Mouse (Mus musculus) spleen, adult 10 weeks (tissue): Measurements from ENCODE around the gene Lrrc9. TPM values are rescaled to one million over a fixed set of nuclear protein-coding genes. Genes with fewer than 3 reads are reported as not detected.

Experiments
- polyA plus RNA-seq: library from polyadenylated mRNA; stranded (reverse); fragments of 350-450 nt; fragmentation: Illumina TruSeq; extraction: RNeasy Lipid Tissue Mini Kit (QIAGEN cat#74804); gene quantifications from one replicate; pipeline ENCODE4 v1.2.3, GENCODE M21; 2015; ENCODE audit warnings: low replicate concordance; ENCODE audit not compliant: insufficient read depth

The Lrrc9 gene
- polyA plus RNA-seq, result 0.08 TPM

DNA sequence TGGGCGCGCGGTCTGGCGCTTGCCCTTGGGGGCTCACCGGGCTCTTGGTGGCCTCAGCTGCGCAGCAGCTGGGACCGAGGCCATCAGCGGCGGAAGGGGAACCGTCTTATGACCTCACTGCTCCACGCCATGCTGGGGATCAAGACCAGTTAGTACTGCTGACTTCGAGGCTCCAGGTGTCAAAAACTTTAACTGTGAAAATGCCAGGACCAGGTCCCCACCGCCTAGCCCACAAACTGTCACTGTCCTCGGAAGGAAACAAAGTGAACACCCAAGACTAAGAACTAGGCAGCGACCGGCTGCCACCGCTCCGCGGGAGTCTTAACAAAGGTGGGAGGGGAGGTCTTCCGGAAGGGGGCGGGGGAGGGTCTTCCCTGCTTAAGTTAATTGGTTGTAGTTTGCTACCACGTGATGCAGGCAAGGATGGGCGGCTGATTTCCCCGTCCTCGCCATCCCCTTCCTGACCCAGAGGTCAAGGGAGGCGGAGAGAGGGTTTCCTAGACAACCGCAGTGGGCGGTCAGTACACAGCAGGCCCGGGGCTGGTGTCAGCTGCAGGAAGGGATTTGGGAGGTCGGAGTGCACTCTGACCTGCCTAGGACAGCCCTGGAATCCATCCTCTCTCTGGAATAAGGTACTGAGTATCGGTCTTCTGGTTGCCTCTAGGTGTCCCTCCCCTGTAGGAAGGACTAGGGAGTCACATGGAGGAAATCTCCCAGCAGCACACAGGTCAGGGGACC is at the start of gene Lrrc9:
Gene Lrrc9, plus strand, starts transcription at position 28 of the 738 bp plus-strand sequence.

DNA sequence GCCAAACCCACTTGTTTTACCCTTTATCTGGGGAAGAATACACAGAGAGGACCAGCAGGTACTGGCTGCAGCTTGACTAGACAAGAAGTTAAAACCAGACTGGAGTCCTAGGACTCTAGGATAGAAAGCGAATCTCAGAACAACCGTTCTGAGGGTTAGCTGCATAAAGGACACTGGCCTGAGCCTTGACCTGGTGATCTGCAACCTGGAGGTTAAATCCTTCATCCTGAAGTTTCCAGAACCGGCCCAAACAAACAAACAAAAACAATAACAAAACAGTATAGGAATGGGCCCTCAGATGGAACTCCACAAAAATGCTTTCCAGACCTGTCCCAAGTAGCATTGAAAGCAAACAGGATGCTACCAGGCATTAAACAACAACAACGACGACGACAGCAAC is 32.7 kb upstream of the Lrrc9 start, which contains the start of gene Rtn1:
Gene Rtn1, minus strand, starts transcription at position 101 of the 400 bp plus-strand sequence.

DNA sequence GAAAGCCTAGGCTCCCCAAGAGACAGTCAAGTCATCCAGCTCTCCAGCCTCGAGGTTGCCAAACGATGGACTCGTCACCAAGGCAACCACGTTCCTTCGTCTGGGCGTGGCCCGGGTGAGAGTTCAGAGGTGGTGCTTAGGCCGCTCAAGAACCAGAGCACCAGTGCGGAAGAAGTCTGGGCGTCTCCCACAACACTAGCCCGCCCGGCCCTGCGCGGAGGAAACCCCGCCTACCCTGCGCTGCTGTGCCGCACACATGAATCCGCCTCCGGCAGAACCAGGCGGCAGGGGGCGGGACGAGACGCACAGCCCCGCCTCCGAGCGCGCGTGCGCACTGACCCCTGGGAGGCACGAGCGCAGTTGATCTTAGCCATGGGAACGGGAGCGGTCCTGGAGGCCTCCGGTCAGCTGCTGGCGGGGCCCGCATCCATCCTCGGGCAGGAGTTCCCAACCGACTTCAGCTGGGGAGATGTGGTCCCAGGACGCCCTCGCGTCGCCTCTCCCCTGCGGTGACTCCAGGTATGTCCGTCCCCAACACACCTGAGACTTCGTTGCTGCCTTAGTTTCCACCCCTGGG is 94.4 kb downstream of the Lrrc9 start, which contains the start of gene Pcnx4:
Gene Pcnx4, plus strand, starts transcription at position 363 of the 577 bp plus-strand sequence.

Other genes with a start within 250 kb of the Lrrc9 start
- 13.5 TPM for gene Rtn1, start 32.8 kb upstream of the Lrrc9 start, polyA plus RNA-seq
- 4.8 TPM for gene Pcnx4, start 94.5 kb downstream of the Lrrc9 start, polyA plus RNA-seq
- not detected for gene Gm4756, start 207.8 kb downstream of the Lrrc9 start, polyA plus RNA-seq
- gene Dhrs7, start 223.0 kb downstream of the Lrrc9 start, polyA plus RNA-seq, result 32.0 TPM